Mouse (Mus musculus) hindbrain, embryonic 15.5 days (tissue): ENCODE data around the gene Fpr2. TPM values are rescaled to one million over a fixed set of nuclear protein-coding genes. Genes with fewer than 3 reads are reported as not detected.
A peak's percentile ranks its signal among the peaks of the same experiment; 100 is the strongest.
"Not testable (repeated sequence)": the region's sequence is repeated elsewhere in the genome, so short reads cannot be mapped to it uniquely, and the experiment has no call there.

Experiments used
- ATAC-seq: fragments of 200-750 bp; cut with Nextera tagmentation; 2 replicates; pipeline ENCODE4 v1.8.0; 2017; ENCODE audit warnings: low read depth, moderate number of reproducible peaks, moderate TSS enrichment; ENCODE audit not compliant: low FRiP score
- H3K27ac ChIP-seq: fragments of 300-500 bp; sonication (generic); replicated peaks from 2 replicates; pipeline ENCODE4 v1.5.1; 2015; ENCODE audit warnings: mild to moderate bottlenecking, inconsistent platforms
- H3K27me3 ChIP-seq: fragments of 300-500 bp; sonication (generic); 2 replicates; pipeline ENCODE4 v1.6.1; 2015; ENCODE audit warnings: control low read depth, inconsistent platforms
- H3K36me3 ChIP-seq: fragments of 300-500 bp; sonication (generic); 2 replicates; pipeline ENCODE4 v1.6.1; 2015; ENCODE audit warnings: control low read depth, inconsistent platforms
- H3K4me1 ChIP-seq: fragments of 300-500 bp; sonication (generic); replicated peaks from 2 replicates; pipeline ENCODE4 v1.6.1; 2015; ENCODE audit warnings: control low read depth, inconsistent platforms
- H3K4me2 ChIP-seq: fragments of 300-500 bp; sonication (generic); 2 replicates; pipeline ENCODE4 v1.6.1; 2015; ENCODE audit warnings: moderate library complexity, mild to moderate bottlenecking, inconsistent platforms
- H3K4me3 ChIP-seq: fragments of 300-500 bp; sonication (generic); 2 replicates; pipeline ENCODE4 v1.5.1; 2015; ENCODE audit warnings: mild to moderate bottlenecking, inconsistent platforms
- H3K9ac ChIP-seq: fragments of 300-500 bp; sonication (generic); 2 replicates; pipeline ENCODE4 v1.6.1; 2015; ENCODE audit warnings: inconsistent platforms
- H3K9me3 ChIP-seq: fragments of 300-500 bp; sonication (generic); 2 replicates; pipeline ENCODE4 v1.6.1; 2016; ENCODE audit warnings: control low read depth, inconsistent platforms
- WGBS: fragments of 180-500 bp; shearing (Covaris S2); methylation state at CpG from one replicate; pipeline ENCODE4 v1.1.7; 2015; 5-methylcytosine and 5-hydroxymethylcytosine counted together
- polyA plus RNA-seq: library from polyadenylated mRNA; unstranded; fragments of >200 nt; fragmentation: Nextera tagmentation; extraction: Ambion mirVana; gene quantifications from 2 replicates; pipeline ENCODE4 v1.2.1, GENCODE M21; 2015

Gene Fpr2
- polyA plus RNA-seq, 1 experiment from 2014 or later = not detected

- Histone ChIP-seq H3K4me1 (no peaks in the 10 kb centered on the region), H3K4me3 (no peak overlapping the region), H3K4me2 (no peak overlapping the region), H3K9ac (no peak overlapping the region), H3K27ac (no peak overlapping the region), H3K27me3 (no peaks in the 10 kb centered on the region), H3K36me3 (no peaks in the 10 kb centered on the region), H3K9me3 (no peaks in the 10 kb centered on the region)
- WGBS = 5% methylated on average over 4 of the region's 4 CpGs
- 0 out of 2 replicates have a peak, but pooled peaks have one; percentile 45 for ATAC-seq
These were observed 8.4 kb downstream of the Fpr2 start for GRCm38 (mm10) chr17:17896039-17896438.

GRCm38 (mm10) chr17:17899268-17899667, 11.6 kb downstream of the Fpr2 start:
- Histone ChIP-seq H3K4me3 (no peak overlapping the region), H3K4me1 (no peaks in the 10 kb centered on the region), H3K36me3 (no peaks in the 10 kb centered on the region), H3K9me3 (no peaks in the 10 kb centered on the region), H3K27me3 (no peaks in the 10 kb centered on the region; the same call in 1 of the 2 replicates), H3K9ac (no peak overlapping the region), H3K27ac (no peak overlapping the region), H3K4me2 (no peak overlapping the region)
- 79% methylated on average over 2 of the region's 2 CpGs for WGBS
- ATAC-seq = 0 out of 2 replicates have a peak, but pooled peaks have one; percentile 48

- H3K36me3 ChIP-seq = no peaks in the 10 kb centered on the region
- no peak overlapping the region for H3K27ac ChIP-seq
- no peak overlapping the region for H3K9ac ChIP-seq
- no peak for ATAC-seq
- no peaks in the 10 kb centered on the region for H3K4me1 ChIP-seq
- H3K9me3 ChIP-seq = no peaks in the 10 kb centered on the region
- no peak overlapping the region for H3K4me2 ChIP-seq
- WGBS = 92% methylated on average over 1 of the region's 1 CpGs
- no peaks in the 10 kb centered on the region; the same call in 1 of the 2 replicates for H3K27me3 ChIP-seq
- no peak overlapping the region for H3K4me3 ChIP-seq
These were observed 13.1 kb downstream of the Fpr2 start for GRCm38 (mm10) chr17:17900768-17901167.

- peak overlapping the region; percentile 69 for H3K9ac ChIP-seq
- H3K27me3 ChIP-seq = no peaks in the 10 kb centered on the region
- no peaks in the 10 kb centered on the region for H3K36me3 ChIP-seq
- peak overlapping the region; percentile 86 for H3K4me2 ChIP-seq
- ATAC-seq = peak; percentile 100
- H3K4me3 ChIP-seq = peak overlapping the region; percentile 61
- no peaks in the 10 kb centered on the region for H3K9me3 ChIP-seq
- 18% methylated on average over 51 of the region's 51 CpGs for WGBS
- peak overlapping the region; percentile 82 for H3K27ac ChIP-seq
- H3K4me1 ChIP-seq = peaks cover 9% of the 10 kb centered on the region; the same call in 1 of the 2 replicates
These were observed 22.2 kb downstream of the Fpr2 start for GRCm38 (mm10) chr17:17909636-17910421.

GRCm38 (mm10) chr17:17912618-17913017, 25.0 kb downstream of the Fpr2 start:
- not testable (repeated sequence) for H3K4me2 ChIP-seq, H3K27ac ChIP-seq, H3K4me3 ChIP-seq, H3K9me3 ChIP-seq, H3K4me1 ChIP-seq, H3K36me3 ChIP-seq, H3K27me3 ChIP-seq, ATAC-seq, H3K9ac ChIP-seq
- 90% methylated on average over 8 of the region's 8 CpGs for WGBS

GRCm38 (mm10) chr17:17917376-17917775, 29.8 kb downstream of the Fpr2 start:
- H3K4me1 ChIP-seq = no peaks in the 10 kb centered on the region

GRCm38 (mm10) chr17:17917782-17918181, 30.2 kb downstream of the Fpr2 start:
- Histone ChIP-seq H3K4me2 (no peak overlapping the region), H3K27ac (no peak overlapping the region), H3K27me3 (no peaks in the 10 kb centered on the region), H3K4me1 (no peaks in the 10 kb centered on the region), H3K4me3 (no peak overlapping the region), H3K36me3 (no peaks in the 10 kb centered on the region), H3K9me3 (0 out of 2 replicates have a peak, but pooled peaks cover 3% of the 10 kb centered on the region), H3K9ac (no peak overlapping the region)
- ATAC-seq = no peak

More at GRCm38 (mm10) chr17:17917376-17917775, 29.8 kb downstream of the Fpr2 start:
- 98% methylated on average over 1 of the region's 1 CpGs for WGBS
- Histone ChIP-seq H3K9ac (no peak overlapping the region), H3K4me2 (no peak overlapping the region), H3K27me3 (no peaks in the 10 kb centered on the region), H3K36me3 (no peaks in the 10 kb centered on the region), H3K27ac (no peak overlapping the region), H3K9me3 (0 out of 2 replicates have a peak, but pooled peaks cover 3% of the 10 kb centered on the region), H3K4me3 (no peak overlapping the region)
- no peak for ATAC-seq

Other genes starting within 250 kb of the Fpr2 start
- gene Vmn2r90, start 184.1 kb upstream of the Fpr2 start, polyA plus RNA-seq = 0.05 TPM in 1 of 2 replicates, not detected in the other
- 25.5 and 28.3 TPM in 2 replicates for gene Spaca6, start 60.7 kb upstream of the Fpr2 start, polyA plus RNA-seq
- 1.1 TPM in 2 replicates for gene Has1, start 32.6 kb upstream of the Fpr2 start, polyA plus RNA-seq
- gene Fpr1, start 3.9 kb upstream of the Fpr2 start, polyA plus RNA-seq = 0.18 and 0.31 TPM in 2 replicates
- gene Fpr3, start within 50 bp of the Fpr2 start, polyA plus RNA-seq = not detected in 2 replicates
- gene Fpr-rs4, start 133.9 kb downstream of the Fpr2 start, polyA plus RNA-seq = not detected in 2 replicates
- gene Vmn2r124, start 161.6 kb downstream of the Fpr2 start, polyA plus RNA-seq = not detected in 2 replicates
- not detected in 2 replicates for gene Vmn2r91, start 197.2 kb downstream of the Fpr2 start, polyA plus RNA-seq